Mouse (Mus musculus): ENCODE results near the gene Gm7137. TPM values are rescaled to one million over a fixed set of nuclear protein-coding genes. Genes with fewer than 3 reads are reported as not detected.
"Not testable (repeated sequence)": the region's sequence is repeated elsewhere in the genome, so short reads cannot be mapped to it uniquely, and the experiment has no call there.

Gene Gm7137
- polyA plus RNA-seq, 1 experiment from 2014 or later: not detected

GRCm38 (mm10) chr10:77771225-77771624 lies 16.8 kb downstream of the Gm7137 start, which contains the start of gene Gm3238:
Gene Gm3238 (minus strand): TSS chr10:77771325.
- H3K4me2 ChIP-seq (ENCODE audit: low read length); H3K9ac ChIP-seq (ENCODE audit: low read depth, low read length); H3K9me3 ChIP-seq (ENCODE audit: control insufficient read depth, low read length); H3K27ac ChIP-seq (ENCODE audit: low read depth, low read length); H3K4me1 ChIP-seq (ENCODE audit: control insufficient read depth, insufficient read depth, low read depth, low read length); ATAC-seq; H3K36me3 ChIP-seq (ENCODE audit: control insufficient read depth, insufficient read depth, low read length); H3K4me3 ChIP-seq (ENCODE audit: low read length); H3K27me3 ChIP-seq (replicated peaks; ENCODE audit: control insufficient read depth, insufficient read depth, low read length): not testable (repeated sequence)
- WGBS: no CpG with 5 or more reads among the region's 1 CpGs

GRCm38 (mm10) chr10:77769727-77770126 lies 18.3 kb downstream of the Gm7137 start:
- Histone ChIP-seq H3K27me3 (replicated peaks; ENCODE audit: control insufficient read depth, insufficient read depth, low read length) (no peaks in the 10 kb centered on the region), H3K9me3 (ENCODE audit: control insufficient read depth, low read length) (no peaks in the 10 kb centered on the region), H3K9ac (ENCODE audit: low read depth, low read length) (no peak overlapping the region), H3K27ac (ENCODE audit: low read depth, low read length) (no peak overlapping the region), H3K4me1 (ENCODE audit: control insufficient read depth, insufficient read depth, low read depth, low read length) (no peaks in the 10 kb centered on the region), H3K4me2 (ENCODE audit: low read length) (no peak overlapping the region), H3K4me3 (ENCODE audit: low read length) (no peak overlapping the region), H3K36me3 (ENCODE audit: control insufficient read depth, insufficient read depth, low read length) (no peaks in the 10 kb centered on the region)
- WGBS: 90% methylated on average over 1 of the region's 1 CpGs
- no peak for ATAC-seq

GRCm38 (mm10) chr10:77759582-77759981 lies 28.4 kb downstream of the Gm7137 start, which contains the start of gene Gm3233:
Gene Gm3233 (minus strand): TSS chr10:77759682.
- not testable (repeated sequence) for H3K9me3 ChIP-seq (ENCODE audit: control insufficient read depth, low read length); ATAC-seq; H3K4me1 ChIP-seq (ENCODE audit: control insufficient read depth, insufficient read depth, low read depth, low read length); H3K4me2 ChIP-seq (ENCODE audit: low read length); H3K36me3 ChIP-seq (ENCODE audit: control insufficient read depth, insufficient read depth, low read length); H3K27me3 ChIP-seq (replicated peaks; ENCODE audit: control insufficient read depth, insufficient read depth, low read length); H3K9ac ChIP-seq (ENCODE audit: low read depth, low read length); H3K4me3 ChIP-seq (ENCODE audit: low read length); H3K27ac ChIP-seq (ENCODE audit: low read depth, low read length)
- WGBS: no CpG with 5 or more reads among the region's 1 CpGs

- Histone ChIP-seq H3K4me2 (ENCODE audit: low read length) (no peak overlapping the region), H3K9me3 (ENCODE audit: control insufficient read depth, low read length) (no peaks in the 10 kb centered on the region), H3K4me3 (ENCODE audit: low read length) (no peak overlapping the region), H3K9ac (ENCODE audit: low read depth, low read length) (no peak overlapping the region), H3K4me1 (ENCODE audit: control insufficient read depth, insufficient read depth, low read depth, low read length) (no peaks in the 10 kb centered on the region), H3K27me3 (replicated peaks; ENCODE audit: control insufficient read depth, insufficient read depth, low read length) (no peaks in the 10 kb centered on the region), H3K36me3 (ENCODE audit: control insufficient read depth, insufficient read depth, low read length) (no peaks in the 10 kb centered on the region), H3K27ac (ENCODE audit: low read depth, low read length) (no peak overlapping the region)
- no peak for ATAC-seq
Measured at GRCm38 (mm10) chr10:77753448-77753847, 34.6 kb downstream of the Gm7137 start.

GRCm38 (mm10) chr10:77752312-77752711 lies 35.7 kb downstream of the Gm7137 start:
- not testable (repeated sequence) for H3K27ac ChIP-seq (ENCODE audit: low read depth, low read length); H3K36me3 ChIP-seq (ENCODE audit: control insufficient read depth, insufficient read depth, low read length); H3K4me1 ChIP-seq (ENCODE audit: control insufficient read depth, insufficient read depth, low read depth, low read length); H3K9me3 ChIP-seq (ENCODE audit: control insufficient read depth, low read length); H3K27me3 ChIP-seq (replicated peaks; ENCODE audit: control insufficient read depth, insufficient read depth, low read length); H3K4me3 ChIP-seq (ENCODE audit: low read length); H3K4me2 ChIP-seq (ENCODE audit: low read length); ATAC-seq; H3K9ac ChIP-seq (ENCODE audit: low read depth, low read length)
- 55% methylated on average over 3 of the region's 3 CpGs for WGBS

- not testable (repeated sequence) for ATAC-seq; H3K9me3 ChIP-seq (ENCODE audit: control insufficient read depth, low read length)
- WGBS: 80% methylated on average over 1 of the region's 1 CpGs
Measured at GRCm38 (mm10) chr10:77751254-77751653, 36.7 kb downstream of the Gm7137 start, which contains the start of gene Gm9736. Gene Gm9736 (minus strand): TSS chr10:77751354.

GRCm38 (mm10) chr10:77750686-77751085 lies 37.3 kb downstream of the Gm7137 start:
- H3K4me2 ChIP-seq (ENCODE audit: low read length); H3K4me1 ChIP-seq (ENCODE audit: control insufficient read depth, insufficient read depth, low read depth, low read length); H3K9me3 ChIP-seq (ENCODE audit: control insufficient read depth, low read length); H3K4me3 ChIP-seq (ENCODE audit: low read length); H3K27me3 ChIP-seq (replicated peaks; ENCODE audit: control insufficient read depth, insufficient read depth, low read length); H3K9ac ChIP-seq (ENCODE audit: low read depth, low read length); ATAC-seq; H3K27ac ChIP-seq (ENCODE audit: low read depth, low read length); H3K36me3 ChIP-seq (ENCODE audit: control insufficient read depth, insufficient read depth, low read length): not testable (repeated sequence)
- 53% methylated on average over 1 of the region's 1 CpGs for WGBS

More at GRCm38 (mm10) chr10:77751254-77751653, 36.7 kb downstream of the Gm7137 start, which contains the start of gene Gm9736:
- not testable (repeated sequence) for H3K4me2 ChIP-seq (ENCODE audit: low read length); H3K27me3 ChIP-seq (replicated peaks; ENCODE audit: control insufficient read depth, insufficient read depth, low read length); H3K36me3 ChIP-seq (ENCODE audit: control insufficient read depth, insufficient read depth, low read length); H3K4me1 ChIP-seq (ENCODE audit: control insufficient read depth, insufficient read depth, low read depth, low read length); H3K27ac ChIP-seq (ENCODE audit: low read depth, low read length); H3K4me3 ChIP-seq (ENCODE audit: low read length); H3K9ac ChIP-seq (ENCODE audit: low read depth, low read length)

GRCm38 (mm10) chr10:77741924-77742688 lies 45.9 kb downstream of the Gm7137 start, which contains the start of gene Gm18596:
Gene Gm18596 (minus strand): TSS chr10:77742638.
- not testable (repeated sequence) for H3K27me3 ChIP-seq (replicated peaks; ENCODE audit: control insufficient read depth, insufficient read depth, low read length); H3K9ac ChIP-seq (ENCODE audit: low read depth, low read length); H3K27ac ChIP-seq (ENCODE audit: low read depth, low read length); H3K4me3 ChIP-seq (ENCODE audit: low read length); H3K36me3 ChIP-seq (ENCODE audit: control insufficient read depth, insufficient read depth, low read length); H3K9me3 ChIP-seq (ENCODE audit: control insufficient read depth, low read length); H3K4me2 ChIP-seq (ENCODE audit: low read length); ATAC-seq; H3K4me1 ChIP-seq (ENCODE audit: control insufficient read depth, insufficient read depth, low read depth, low read length)
- 49% methylated on average over 5 of the region's 5 CpGs for WGBS

- Histone ChIP-seq H3K36me3 (ENCODE audit: control insufficient read depth, insufficient read depth, low read length) (no peaks in the 10 kb centered on the region), H3K4me1 (ENCODE audit: control insufficient read depth, insufficient read depth, low read depth, low read length) (no peaks in the 10 kb centered on the region), H3K4me3 (ENCODE audit: low read length) (no peak overlapping the region), H3K9me3 (ENCODE audit: control insufficient read depth, low read length) (no peaks in the 10 kb centered on the region), H3K27me3 (replicated peaks; ENCODE audit: control insufficient read depth, insufficient read depth, low read length) (no peaks in the 10 kb centered on the region), H3K9ac (ENCODE audit: low read depth, low read length) (no peak overlapping the region), H3K27ac (ENCODE audit: low read depth, low read length) (no peak overlapping the region), H3K4me2 (ENCODE audit: low read length) (no peak overlapping the region)
- WGBS: 89% methylated on average over 4 of the region's 4 CpGs
- ATAC-seq: no peak
Measured at GRCm38 (mm10) chr10:77738929-77739328, 49.1 kb downstream of the Gm7137 start.
